Mouse (Mus musculus): ENCODE measurements around the gene Hist1h2ai. TPM values are rescaled to one million over a fixed set of nuclear protein-coding genes. Genes with fewer than 3 reads are reported as not detected.
"Not testable (repeated sequence)": the region's sequence is repeated elsewhere in the genome, so short reads cannot be mapped to it uniquely, and the experiment has no call there.

Hist1h2ai gene
- total and polyA plus RNA-seq, 3 experiments: 8.2 to 1,435 TPM; not detected in 1

- DNase-seq (ENCODE audit: low read depth, low spot score): peak; percentile 80
- peak; percentile 16; the same call in 1 of the 2 replicates for TF ChIP-seq TBP (IDR thresholded peaks at IDR 0.05; ENCODE audit: low read depth, low read length)
- 0 out of 4 replicates have a peak, but pooled peaks of 1 of the 2 experiments have one; percentile 43 for TF ChIP-seq POLR2A (IDR thresholded peaks at IDR 0.05; ENCODE audit: control insufficient read depth in 1 of 2, insufficient read depth in 1 of 2, low read depth in 1 of 2, low read length in 2 of 2, poor library complexity in 1 of 2)
Observed at GRCm38 (mm10) chr13:21721107-21721756, 5.0 kb downstream of the Hist1h2ai start.

GRCm38 (mm10) chr13:21721757-21722372 is 5.6 kb downstream of the Hist1h2ai start, which contains the start of gene Hist1h2bm:
TSS of gene Hist1h2bm (plus strand) at chr13:21722044.
- Histone ChIP-seq H3K36me3 (ENCODE audit: control insufficient read depth in 1 of 2, insufficient read depth in 2 of 2, low read length in 2 of 2) (peaks cover 0 to 18% of the 10 kb centered on the region in 2 experiments; a peak in 2 of 4 replicates), H3K27ac (ENCODE audit: control insufficient read depth, low read depth, low read length) (peak within 1 kb of the TSS; percentile 91), H3K4me3 (ENCODE audit: control insufficient read depth in 1 of 2, insufficient read depth in 1 of 2, low read depth in 2 of 2, low read length in 2 of 2) (peak within 1 kb of the TSS; percentile 33 to 58), H3K9ac (ENCODE audit: control insufficient read depth, low read depth, low read length, poor library complexity, severe bottlenecking) (peak within 1 kb of the TSS; percentile 83)
- TF ChIP-seq POLR2A (IDR thresholded peaks at IDR 0.05; ENCODE audit: control insufficient read depth in 1 of 2, insufficient read depth in 1 of 2, low read depth in 1 of 2, low read length in 2 of 2, poor library complexity in 1 of 2): peak in 1 of 2 experiments; percentile 92; a peak in 3 of 4 replicates
- TF ChIP-seq POLR2AphosphoS5 (IDR thresholded peaks at IDR 0.05; ENCODE audit: borderline replicate concordance, low read depth, low read length): peak; percentile 99; the same call in 1 of the 2 replicates
- TF ChIP-seq TBP (IDR thresholded peaks at IDR 0.05; ENCODE audit: low read depth, low read length): peak; percentile 99
- 0 out of 2 replicates have a peak, but pooled peaks have one; percentile 23 for TF ChIP-seq GATA1 (IDR thresholded peaks at IDR 0.05; ENCODE audit: low read depth, low read length)
- not testable (repeated sequence) for H3K9me3 ChIP-seq (replicated peaks; ENCODE audit: insufficient read depth, low read length); H3K27me3 ChIP-seq (ENCODE audit: control insufficient read depth in 1 of 2, insufficient read depth in 2 of 2, low read length in 2 of 2); H3K4me1 ChIP-seq (ENCODE audit: control insufficient read depth in 1 of 2, insufficient read depth in 2 of 2, low read length in 2 of 2); H3K79me2 ChIP-seq (ENCODE audit: control insufficient read depth, insufficient read depth, low read length, poor library complexity)
- DNase-seq (ENCODE audit: low read depth, low spot score): peak; percentile 95

More at GRCm38 (mm10) chr13:21721107-21721756, 5.0 kb downstream of the Hist1h2ai start:
- not testable (repeated sequence) for H3K27me3 ChIP-seq (ENCODE audit: control insufficient read depth in 1 of 2, insufficient read depth in 2 of 2, low read length in 2 of 2); H3K4me1 ChIP-seq (ENCODE audit: control insufficient read depth in 1 of 2, insufficient read depth in 2 of 2, low read length in 2 of 2); H3K9me3 ChIP-seq (replicated peaks; ENCODE audit: insufficient read depth, low read length); H3K79me2 ChIP-seq (ENCODE audit: control insufficient read depth, insufficient read depth, low read length, poor library complexity)
- Histone ChIP-seq H3K4me3 (ENCODE audit: control insufficient read depth in 1 of 2, insufficient read depth in 1 of 2, low read depth in 2 of 2, low read length in 2 of 2) (peak overlapping the region; percentile 33 to 58), H3K36me3 (ENCODE audit: control insufficient read depth in 1 of 2, insufficient read depth in 2 of 2, low read length in 2 of 2) (peaks cover 0 to 18% of the 10 kb centered on the region in 2 experiments; a peak in 2 of 4 replicates), H3K27ac (ENCODE audit: control insufficient read depth, low read depth, low read length) (peak overlapping the region; percentile 91), H3K9ac (ENCODE audit: control insufficient read depth, low read depth, low read length, poor library complexity, severe bottlenecking) (peak overlapping the region; percentile 83)

- TF ChIP-seq POLR2A (IDR thresholded peaks at IDR 0.05; ENCODE audit: control insufficient read depth in 1 of 2, insufficient read depth in 1 of 2, low read depth in 1 of 2, low read length in 2 of 2, poor library complexity in 1 of 2): peak; percentile 81 to 98; a peak in 3 of 4 replicates
- no peak for TF ChIP-seq MXI1 (IDR thresholded peaks at IDR 0.05; ENCODE audit: low read depth, low read length)
- TF ChIP-seq POLR2AphosphoS5 (IDR thresholded peaks at IDR 0.05; ENCODE audit: borderline replicate concordance, low read depth, low read length): peak; percentile 54; the same call in 1 of the 2 replicates
- no peak for TF ChIP-seq MYB (IDR thresholded peaks at IDR 0.05; ENCODE audit: low read depth, low read length)
- Histone ChIP-seq H3K9me3 (replicated peaks; ENCODE audit: insufficient read depth, low read length) (no peaks in the 10 kb centered on the region), H3K9ac (ENCODE audit: control insufficient read depth, low read depth, low read length, poor library complexity, severe bottlenecking) (peak overlapping the region; percentile 53), H3K4me1 (ENCODE audit: control insufficient read depth in 1 of 2, insufficient read depth in 2 of 2, low read length in 2 of 2) (peaks cover 0 to 7% of the 10 kb centered on the region in 2 experiments; a peak in 2 of 4 replicates), H3K79me2 (ENCODE audit: control insufficient read depth, insufficient read depth, low read length, poor library complexity) (peaks cover 2% of the 10 kb centered on the region; the same call in 1 of the 2 replicates), H3K36me3 (ENCODE audit: control insufficient read depth in 1 of 2, insufficient read depth in 2 of 2, low read length in 2 of 2) (peaks cover 0 to 18% of the 10 kb centered on the region in 2 experiments; a peak in 2 of 4 replicates), H3K27me3 (ENCODE audit: control insufficient read depth in 1 of 2, insufficient read depth in 2 of 2, low read length in 2 of 2) (no peaks in the 10 kb centered on the region), H3K4me3 (ENCODE audit: control insufficient read depth in 1 of 2, insufficient read depth in 1 of 2, low read depth in 2 of 2, low read length in 2 of 2) (no peak overlapping the region), H3K27ac (ENCODE audit: control insufficient read depth, low read depth, low read length) (peak overlapping the region; percentile 47)
- peak; percentile 84 for DNase-seq (ENCODE audit: low read depth, low spot score)
Observed at GRCm38 (mm10) chr13:21722373-21722925, 6.2 kb downstream of the Hist1h2ai start.
